Mouse (Mus musculus) lung, adult 2 months (tissue): ENCODE measurements around the gene Ankrd12.

ENCODE experiments used
- CTCF ChIP-seq: fragments of 200-500 bp; IDR thresholded peaks from 2 replicates; pipeline ENCODE4 v1.5.1; 2011; ENCODE audit warnings: mild to moderate bottlenecking, low read length, control low read depth; ENCODE audit not compliant: insufficient read depth
- POLR2A ChIP-seq: fragments of 200-500 bp; IDR thresholded peaks from 2 replicates; pipeline ENCODE4 v1.6.1; 2011; ENCODE audit warnings: low read depth, mild to moderate bottlenecking, control low read depth, low read length, borderline replicate concordance; ENCODE audit errors: extremely low read depth

DNA sequence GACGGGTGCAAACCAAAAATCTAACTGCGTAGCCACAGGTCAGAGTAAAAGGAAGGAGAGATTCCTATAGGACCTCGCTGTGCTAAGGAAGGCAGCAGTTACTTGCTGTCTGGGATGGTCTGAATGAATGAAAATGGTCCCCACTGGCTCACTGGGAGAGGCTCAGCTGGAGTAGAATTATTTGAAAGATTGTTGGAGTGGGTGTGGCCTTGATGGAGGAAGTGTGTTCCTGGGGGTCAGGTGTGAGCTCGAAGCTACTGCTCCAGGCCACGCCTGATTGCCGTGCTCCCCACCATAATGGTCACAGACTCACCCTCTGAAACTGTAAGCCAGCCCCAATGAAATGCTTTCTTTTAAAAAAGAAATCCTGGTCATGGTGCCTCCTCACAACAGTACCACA lies 135.6 kb downstream of the Ankrd12 start:
- TF ChIP-seq CTCF (no peak), POLR2A (no peak)
